Mouse (Mus musculus): ENCODE measurements around the gene Cd79b.

GRCm38 (mm10) chr11:106334066-106334465, 19.5 kb upstream of the Cd79b start:
- no peak for TF ChIP-seq POLR2A (IDR thresholded peaks at IDR 0.05; ENCODE audit: borderline replicate concordance, low read depth, low read length)
- TF ChIP-seq CTCF (IDR thresholded peaks at IDR 0.05; ENCODE audit: low read depth, low read length) = no peak
